Mouse (Mus musculus) skeletal muscle tissue, postnatal 0 days (tissue): Measurements from ENCODE around the gene Krt2. TPM values are rescaled to one million over a fixed set of nuclear protein-coding genes. Genes with fewer than 3 reads are reported as not detected.

Source experiments
- polyA plus RNA-seq: library from polyadenylated mRNA; unstranded; fragments of >200 nt; fragmentation: Nextera tagmentation; extraction: Ambion mirVana; gene quantifications from 2 replicates; pipeline ENCODE4 v1.2.1, GENCODE M21; 2015

Krt2 gene
- not detected in 2 replicates for polyA plus RNA-seq

DNA sequence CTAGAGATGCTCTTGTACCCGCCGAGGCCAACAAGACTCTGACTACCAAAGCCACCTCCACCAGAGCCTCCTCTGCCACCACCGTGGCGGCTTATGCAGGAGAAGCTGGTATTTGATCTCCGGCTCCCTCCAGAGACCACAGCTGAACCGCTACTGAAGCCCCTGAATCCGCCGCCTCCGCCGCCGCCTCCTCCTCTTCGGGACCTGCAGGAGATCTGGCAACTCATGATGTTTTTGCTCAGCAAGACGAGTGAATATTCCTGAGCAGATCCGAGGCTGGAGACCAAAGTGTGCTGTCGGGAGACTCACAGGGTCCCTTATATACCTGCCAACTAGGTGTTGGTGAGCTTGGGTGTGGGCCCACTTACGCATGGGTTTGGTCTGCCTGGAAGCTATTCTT lies at the start of gene Krt2:
Gene Krt2, minus strand, starts transcription at position 295 of the 400 bp plus-strand sequence.

DNA sequence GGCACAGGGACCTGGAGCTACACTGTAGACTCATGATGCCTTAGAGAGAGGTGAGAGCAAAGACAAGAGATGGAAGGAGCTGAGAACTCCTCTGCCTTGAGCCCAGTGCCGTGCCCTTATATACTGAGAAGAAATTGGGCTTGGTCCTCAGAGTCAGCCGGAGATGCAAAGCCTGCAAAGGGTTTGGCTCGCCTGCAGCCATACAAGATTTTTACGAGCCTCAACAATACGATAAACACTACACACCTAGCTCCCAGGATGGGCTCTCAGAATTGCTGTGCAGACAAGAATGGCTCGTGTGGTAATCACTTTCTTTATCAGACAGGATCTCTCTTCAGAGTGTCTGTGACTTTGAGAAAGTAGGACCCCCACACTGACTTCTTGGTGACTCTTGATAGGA lies 32.7 kb upstream of the Krt2 start, which contains the start of gene Krt1:
Gene Krt1, minus strand, starts transcription at position 101 of the 400 bp plus-strand sequence.

DNA sequence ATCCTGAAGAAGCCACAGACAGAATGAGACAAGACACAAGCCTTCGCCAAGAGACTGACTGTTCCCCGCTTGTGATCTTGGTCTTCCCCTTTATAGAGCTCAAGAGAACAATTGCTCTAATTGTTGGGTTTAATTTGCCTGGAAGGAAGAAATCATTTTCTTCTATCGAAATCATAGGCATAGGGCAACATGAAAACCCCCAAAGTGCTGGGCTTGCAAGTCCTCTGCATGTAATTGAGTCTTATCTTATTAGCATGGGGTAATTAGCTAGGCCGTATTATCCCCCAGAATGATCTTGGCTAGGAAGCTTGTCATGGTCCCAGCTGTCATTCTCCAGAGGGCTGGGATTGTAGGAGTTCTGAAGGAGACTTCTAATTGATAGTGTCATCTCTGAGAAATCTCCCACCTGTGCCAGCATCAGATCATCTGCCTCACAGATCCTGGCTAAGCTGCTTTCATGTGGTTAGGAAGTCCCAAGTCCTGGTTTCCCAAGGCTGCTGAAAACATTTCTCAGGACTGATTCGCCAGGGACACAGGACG lies 15.6 kb downstream of the Krt2 start, which contains the start of gene Krt73:
Gene Krt73, minus strand, starts transcription at position 51 of the 540 bp plus-strand sequence.

GRCm38 (mm10) chr15:101786360-101786759 lies 31.6 kb downstream of the Krt2 start, which contains the start of gene Krt72:
Gene Krt72, minus strand, starts transcription at chr15:101786460.

Other genes with a start within 250 kb of the Krt2 start
- not detected in 2 replicates for gene Krt75, start 244.3 kb downstream of the Krt2 start, polyA plus RNA-seq
- gene Gm5414, start 190.0 kb downstream of the Krt2 start, polyA plus RNA-seq: not detected in 2 replicates
- not detected in 2 replicates for gene Gm5478, start 170.8 kb downstream of the Krt2 start, polyA plus RNA-seq
- gene Krt6b, start 137.9 kb downstream of the Krt2 start, polyA plus RNA-seq: not detected in 2 replicates
- gene Krt6a, start 123.9 kb downstream of the Krt2 start, polyA plus RNA-seq: not detected in 2 replicates
- gene Krt5, start 105.3 kb downstream of the Krt2 start, polyA plus RNA-seq: 40.5 TPM in 1 of 2 replicates, not detected in the other
- gene Krt71, start 75.1 kb downstream of the Krt2 start, polyA plus RNA-seq: not detected in 2 replicates
- not detected in 2 replicates for gene Krt72, start 31.7 kb downstream of the Krt2 start, polyA plus RNA-seq
- not detected in 2 replicates for gene Krt73, start 15.8 kb downstream of the Krt2 start, polyA plus RNA-seq
- 0.32 and 192 TPM in 2 replicates for gene Krt1, start 32.6 kb upstream of the Krt2 start, polyA plus RNA-seq
- 0.88 TPM in 1 of 2 replicates, not detected in the other for gene Krt77, start 51.5 kb upstream of the Krt2 start, polyA plus RNA-seq
- not detected in 2 replicates for gene Krt76, start 74.8 kb upstream of the Krt2 start, polyA plus RNA-seq
- 0.51 and 0.82 TPM in 2 replicates for gene Krt4, start 106.6 kb upstream of the Krt2 start, polyA plus RNA-seq
- 2.4 TPM in 1 of 2 replicates, not detected in the other for gene Krt79, start 122.2 kb upstream of the Krt2 start, polyA plus RNA-seq
- gene Krt78, start 136.1 kb upstream of the Krt2 start, polyA plus RNA-seq: 2.5 TPM in 1 of 2 replicates, not detected in the other
- gene Krt8, start 186.3 kb upstream of the Krt2 start, polyA plus RNA-seq: 9.9 and 10.8 TPM in 2 replicates
- 5.0 and 6.7 TPM in 2 replicates for gene Krt18, start 210.0 kb upstream of the Krt2 start, polyA plus RNA-seq